Mouse (Mus musculus) cerebellum, adult 9-10 months (tissue): Measurements from ENCODE around the gene Lce1e.

ENCODE experiments used
- DNase-seq: peaks from one replicate; pipeline ENCODE4 v3.0.0; 2022

Gene Lce1e

DNA sequence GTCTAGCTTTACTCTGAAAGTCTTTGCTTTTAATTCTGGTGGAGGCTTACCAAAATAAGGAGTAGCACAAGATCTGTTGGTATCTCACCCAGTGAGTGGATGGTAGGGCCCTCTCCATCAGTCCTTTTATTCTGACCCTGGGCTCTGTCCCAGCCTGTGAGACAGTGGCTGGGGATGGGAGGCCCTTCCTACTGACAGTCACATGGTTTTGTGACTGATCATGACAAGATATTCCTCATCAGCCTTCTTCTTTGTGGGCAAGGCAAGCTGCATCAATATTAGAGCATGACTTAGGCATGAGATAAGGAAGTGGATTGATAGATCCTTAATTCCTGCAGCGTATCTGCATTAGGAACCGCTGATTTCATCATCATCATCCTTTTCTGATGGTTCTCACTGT lies at the start of gene Lce1e:
TSS of gene Lce1e (minus strand) at position 101 of the 400 bp plus-strand sequence.
- DNase-seq, result no peak

- DNase-seq, result no peak
Measured at GRCm38 (mm10) chr3:92753197-92753596, 44.3 kb upstream of the Lce1e start.

DNA sequence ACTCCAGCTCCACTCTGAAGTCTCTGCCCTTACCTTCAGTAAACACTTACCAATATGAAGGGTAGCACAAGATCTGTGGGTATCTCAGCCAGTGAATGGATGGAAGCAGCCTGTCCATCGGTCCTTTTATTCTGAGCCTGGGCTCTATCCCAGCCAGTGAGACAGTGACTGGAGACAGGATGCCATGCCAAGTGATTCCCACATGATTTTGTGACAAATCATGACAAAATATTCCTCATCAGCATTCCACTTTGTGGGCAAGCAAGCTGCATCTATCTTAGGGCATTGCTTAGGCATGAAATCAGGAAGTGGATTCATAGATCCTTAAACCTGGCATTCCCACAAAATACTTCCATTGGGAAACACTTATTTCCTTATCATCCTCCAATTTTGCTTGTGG lies 43.4 kb upstream of the Lce1e start, which contains the start of gene Lce1g:
TSS of gene Lce1g (minus strand) at position 101 of the 400 bp plus-strand sequence.
- no peak for DNase-seq

- DNase-seq, result no peak
Measured at GRCm38 (mm10) chr3:92738996-92739395, 30.1 kb upstream of the Lce1e start, which contains the start of gene Gm38119. Gene Gm38119 (minus strand): TSS chr3:92739096.

DNA sequence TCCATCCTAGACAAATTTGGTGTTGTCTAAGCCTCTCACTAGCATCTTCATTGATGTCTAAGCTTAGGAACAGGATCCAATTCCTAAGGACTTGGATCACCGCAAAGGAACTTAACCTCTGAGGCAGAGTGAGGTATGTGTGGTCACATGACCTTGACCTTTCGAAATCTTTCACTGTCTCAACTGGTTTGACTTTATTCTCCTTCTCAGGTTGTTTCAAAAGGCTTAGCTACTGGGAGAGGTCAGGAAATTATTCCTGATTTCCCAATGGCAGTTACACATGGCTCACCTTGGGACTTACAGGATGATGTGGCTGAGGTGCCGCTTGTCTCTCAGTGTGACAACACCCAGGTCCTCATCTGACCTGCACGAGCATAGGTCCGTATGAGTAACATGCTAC lies 13.8 kb upstream of the Lce1e start:
- DNase-seq, result no peak

- no peak for DNase-seq
Measured at GRCm38 (mm10) chr3:92720250-92720649, 11.4 kb upstream of the Lce1e start, which contains the start of gene Lce1f. Gene Lce1f (minus strand): TSS chr3:92720350.

GRCm38 (mm10) chr3:92715122-92715521 lies 6.2 kb upstream of the Lce1e start:
- no peak for DNase-seq

- DNase-seq, result no peak
Measured at GRCm38 (mm10) chr3:92694613-92695012, 14.3 kb downstream of the Lce1e start.

GRCm38 (mm10) chr3:92691688-92692087 lies 17.2 kb downstream of the Lce1e start:
- no peak for DNase-seq

DNA sequence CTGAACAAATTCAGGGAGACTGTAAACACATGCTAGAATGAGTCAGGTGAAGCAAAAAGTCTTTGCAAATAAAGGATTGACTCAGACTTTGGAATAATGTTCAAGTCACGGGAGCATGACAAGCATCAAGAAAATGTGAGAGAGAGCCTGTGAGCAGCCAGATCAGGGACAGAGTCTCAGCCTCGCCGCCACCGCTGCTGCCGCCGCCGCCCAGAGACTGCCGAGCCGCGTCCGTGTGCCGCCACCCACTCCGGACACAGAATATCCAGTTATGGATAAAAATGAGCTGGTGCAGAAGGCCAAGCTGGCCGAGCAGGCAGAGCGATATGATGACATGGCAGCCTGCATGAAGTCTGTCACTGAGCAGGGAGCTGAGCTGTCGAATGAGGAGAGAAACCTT lies 19.7 kb downstream of the Lce1e start:
- peak; percentile 8 for DNase-seq

- no peak for DNase-seq
Measured at GRCm38 (mm10) chr3:92687110-92687509, 21.8 kb downstream of the Lce1e start, which contains the start of gene Lce1d. Gene Lce1d (minus strand): TSS chr3:92687210.

DNA sequence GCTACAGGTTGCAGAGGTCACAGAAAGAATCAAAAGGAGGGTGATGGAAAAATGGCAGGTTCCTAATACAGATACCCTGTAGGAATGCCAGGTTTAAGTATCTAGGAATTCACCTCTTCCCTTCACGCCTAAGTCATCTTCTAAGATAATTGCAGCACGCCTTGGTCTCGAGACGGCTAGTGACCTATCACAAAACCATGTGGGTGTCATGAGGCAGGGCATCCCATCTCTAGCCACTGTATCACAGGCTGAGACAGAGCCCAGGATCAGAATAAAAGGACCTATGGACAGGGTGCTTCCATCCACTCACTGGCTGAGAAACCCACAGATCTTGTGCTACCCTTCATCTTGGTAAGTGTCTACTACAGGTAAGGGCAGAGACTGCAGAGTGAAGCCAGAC lies 29.9 kb downstream of the Lce1e start, which contains the start of gene Lce1c:
TSS of gene Lce1c (plus strand) at position 301 of the 400 bp plus-strand sequence.
- DNase-seq, result no peak

DNA sequence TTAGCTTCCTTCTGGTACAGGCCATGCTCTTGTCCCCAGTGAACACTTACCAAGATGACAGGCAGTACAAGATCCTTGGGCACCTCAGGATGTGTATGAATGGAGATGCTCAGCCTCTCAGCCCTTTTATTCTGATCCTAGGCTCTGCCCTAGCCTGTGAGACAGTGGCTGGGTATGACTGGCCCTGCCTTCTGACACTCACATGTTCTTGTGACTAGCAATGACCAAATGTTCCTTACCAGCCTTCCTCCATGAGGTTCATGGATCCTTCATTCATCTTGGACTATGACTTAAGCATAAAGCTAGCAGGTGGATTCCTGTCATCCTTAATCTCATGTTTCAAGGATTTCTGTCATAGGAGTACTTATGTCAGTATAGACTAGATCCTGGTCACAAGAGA lies 38.7 kb downstream of the Lce1e start, which contains the start of gene Lce1a2:
TSS of gene Lce1a2 (minus strand) at position 101 of the 400 bp plus-strand sequence.
- DNase-seq, result no peak
